Mouse (Mus musculus): ENCODE results near the gene Mbd4. TPM values are rescaled to one million over a fixed set of nuclear protein-coding genes. Genes with fewer than 3 reads are reported as not detected.
"Not testable (repeated sequence)": the region's sequence is repeated elsewhere in the genome, so short reads cannot be mapped to it uniquely, and the experiment has no call there.

The Mbd4 gene
- 1 to 10 TPM in 3 of 4 experiments, under 1 TPM in 1; 0.98 to 1.5 (median 1.1) TPM for total RNA-seq (2022)

GRCm38 (mm10) chr6:115853091-115853813 lies at the start of gene Mbd4, which contains the start of gene Ift122:
Gene Mbd4 (minus strand): TSS chr6:115853371.
Gene Ift122 (plus strand): TSS chr6:115853470.
- peak; percentile 99 for DNase-seq (ENCODE audit: low spot score)

GRCm38 (mm10) chr6:115902545-115902944 lies 49.4 kb upstream of the Mbd4 start:
- no peak for DNase-seq (ENCODE audit: low spot score)

GRCm38 (mm10) chr6:115901489-115901931 lies 48.3 kb upstream of the Mbd4 start:
- peak; percentile 82 for DNase-seq (ENCODE audit: low spot score)

GRCm38 (mm10) chr6:115901062-115901461 lies 47.9 kb upstream of the Mbd4 start:
- peak; percentile 86 for DNase-seq (ENCODE audit: low spot score)

- DNase-seq (ENCODE audit: low spot score) = no peak
Measured at GRCm38 (mm10) chr6:115897926-115898520, 44.9 kb upstream of the Mbd4 start.

GRCm38 (mm10) chr6:115897117-115897516 lies 43.9 kb upstream of the Mbd4 start:
- peak; percentile 79 for DNase-seq (ENCODE audit: low spot score)

GRCm38 (mm10) chr6:115896346-115896745 lies 43.2 kb upstream of the Mbd4 start:
- DNase-seq (ENCODE audit: low spot score) = no peak

- no peak for DNase-seq (ENCODE audit: low spot score)
Measured at GRCm38 (mm10) chr6:115892363-115892762, 39.2 kb upstream of the Mbd4 start.

- no peak for DNase-seq (ENCODE audit: low spot score)
Measured at GRCm38 (mm10) chr6:115891497-115892061, 38.4 kb upstream of the Mbd4 start.

GRCm38 (mm10) chr6:115891061-115891460 lies 37.9 kb upstream of the Mbd4 start:
- DNase-seq (ENCODE audit: low spot score) = no peak

- DNase-seq (ENCODE audit: low spot score) = no peak
Measured at GRCm38 (mm10) chr6:115890601-115891000, 37.4 kb upstream of the Mbd4 start.

- no peak for DNase-seq (ENCODE audit: low spot score)
Measured at GRCm38 (mm10) chr6:115888296-115888695, 35.1 kb upstream of the Mbd4 start.

GRCm38 (mm10) chr6:115886894-115887293 lies 33.7 kb upstream of the Mbd4 start:
- DNase-seq (ENCODE audit: low spot score) = no peak

GRCm38 (mm10) chr6:115884018-115884417 lies 30.8 kb upstream of the Mbd4 start:
- DNase-seq (ENCODE audit: low spot score) = no peak

- peak; percentile 50 for DNase-seq (ENCODE audit: low spot score)
Measured at GRCm38 (mm10) chr6:115880751-115881150, 27.6 kb upstream of the Mbd4 start.

- DNase-seq (ENCODE audit: low spot score) = no peak
Measured at GRCm38 (mm10) chr6:115879736-115880135, 26.6 kb upstream of the Mbd4 start.

- no peak for DNase-seq (ENCODE audit: low spot score)
Measured at GRCm38 (mm10) chr6:115878694-115879093, 25.5 kb upstream of the Mbd4 start.

GRCm38 (mm10) chr6:115877239-115877638 lies 24.1 kb upstream of the Mbd4 start:
- no peak for DNase-seq (ENCODE audit: low spot score)

- not testable (repeated sequence) for DNase-seq (ENCODE audit: low spot score)
Measured at GRCm38 (mm10) chr6:115871318-115871717, 18.1 kb upstream of the Mbd4 start.

- DNase-seq (ENCODE audit: low spot score) = not testable (repeated sequence)
Measured at GRCm38 (mm10) chr6:115867157-115867556, 14.0 kb upstream of the Mbd4 start.

- DNase-seq (ENCODE audit: low spot score) = no peak
Measured at GRCm38 (mm10) chr6:115865246-115865645, 12.1 kb upstream of the Mbd4 start.

- DNase-seq (ENCODE audit: low spot score) = no peak
Measured at GRCm38 (mm10) chr6:115863340-115863841, 10.2 kb upstream of the Mbd4 start.

Data from heart, adult 8-10 months (tissue).